Mouse (Mus musculus) frontal cortex, postnatal 25 days (tissue): ENCODE results near the gene Chrm4.

ENCODE experiments used
- DNase-seq, 2 experiments: peaks; one replicate each; pipeline ENCODE4 v3.0.0; 2022; ENCODE audit warnings: low spot score in 2 of 2

Chrm4 gene

DNA sequence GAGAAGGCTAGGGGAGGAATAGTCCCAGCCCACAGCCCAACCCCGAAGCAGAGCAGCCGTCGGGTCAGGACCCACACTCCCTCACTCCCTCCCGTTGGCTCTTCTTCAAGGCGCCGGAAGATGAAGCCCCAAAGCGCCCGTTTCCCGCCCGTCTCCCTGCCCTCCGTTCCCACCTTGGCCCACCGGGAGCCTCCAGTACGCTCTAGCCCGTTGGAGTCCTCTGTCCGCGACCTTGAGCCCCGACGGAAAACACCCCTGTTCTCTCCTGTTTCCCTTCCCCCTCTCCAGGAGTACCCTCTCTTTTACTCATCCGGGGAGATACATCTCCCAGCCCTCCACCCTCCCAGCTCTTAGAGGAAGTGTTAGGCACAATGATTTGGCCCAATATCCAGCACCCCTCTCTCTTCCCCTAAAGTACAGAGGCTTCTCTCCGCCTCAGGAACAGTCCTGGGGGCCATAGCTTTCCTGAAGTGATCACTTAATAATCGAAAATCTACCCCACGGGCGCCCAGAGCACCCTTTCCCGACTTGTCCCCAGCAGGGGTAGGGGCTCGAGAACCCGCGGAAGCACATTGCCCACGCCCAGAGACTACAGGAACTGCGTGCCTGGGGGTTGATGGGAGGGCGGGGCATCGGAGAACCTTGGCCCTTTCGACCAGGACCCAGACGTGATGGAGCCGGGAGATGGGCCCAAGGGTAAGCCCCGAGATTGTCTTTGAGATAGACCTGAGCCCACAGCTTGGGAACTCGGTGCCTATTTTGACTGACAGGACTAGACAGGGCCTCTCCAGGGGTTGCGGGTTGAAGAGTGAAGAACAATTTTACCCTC is 4.2 kb upstream of the Chrm4 start:
- no peak for DNase-seq

DNA sequence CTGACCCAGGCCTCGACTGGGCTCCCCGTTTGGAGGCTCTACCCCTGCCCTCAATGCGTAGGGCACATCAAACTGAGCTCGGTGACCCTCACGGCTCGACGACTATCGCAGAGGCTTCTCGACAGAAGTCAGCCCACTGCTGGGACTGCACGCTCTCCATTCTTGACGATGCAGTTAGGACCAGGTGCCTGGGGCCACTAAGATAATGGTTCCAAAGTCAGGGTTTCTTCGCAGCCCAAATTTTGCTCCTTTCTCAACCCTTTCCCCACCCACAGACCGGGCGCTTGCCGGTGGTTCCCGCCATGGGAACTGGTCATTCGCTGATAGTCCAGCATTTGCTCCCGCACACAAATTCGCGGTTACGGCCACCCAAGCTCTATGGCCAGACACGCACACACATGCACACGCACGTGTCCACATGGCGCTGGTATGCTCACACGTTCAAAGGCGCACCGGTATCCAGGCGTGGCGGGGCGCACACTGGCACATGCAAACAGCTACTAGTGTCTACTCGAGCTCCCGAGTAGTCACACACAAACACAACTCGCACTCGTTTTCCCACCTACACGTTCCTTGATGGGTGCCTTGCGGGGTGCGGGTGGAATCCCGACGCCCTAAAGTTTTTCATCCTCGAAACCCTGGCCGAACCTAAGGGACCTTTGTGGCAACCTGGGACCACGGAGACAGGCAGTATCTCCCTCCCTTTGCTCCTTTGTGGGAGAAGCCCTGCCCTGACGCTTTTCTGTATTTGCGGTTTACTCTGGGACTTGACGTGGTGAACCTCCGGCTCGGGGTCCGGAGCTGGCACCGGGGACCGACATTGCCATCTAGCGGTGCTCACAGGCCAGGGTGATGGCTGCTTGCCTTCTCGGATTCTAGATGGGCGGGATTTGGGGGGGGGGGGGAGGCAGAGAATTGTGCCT is 3.4 kb upstream of the Chrm4 start:
- no peak for DNase-seq

DNA sequence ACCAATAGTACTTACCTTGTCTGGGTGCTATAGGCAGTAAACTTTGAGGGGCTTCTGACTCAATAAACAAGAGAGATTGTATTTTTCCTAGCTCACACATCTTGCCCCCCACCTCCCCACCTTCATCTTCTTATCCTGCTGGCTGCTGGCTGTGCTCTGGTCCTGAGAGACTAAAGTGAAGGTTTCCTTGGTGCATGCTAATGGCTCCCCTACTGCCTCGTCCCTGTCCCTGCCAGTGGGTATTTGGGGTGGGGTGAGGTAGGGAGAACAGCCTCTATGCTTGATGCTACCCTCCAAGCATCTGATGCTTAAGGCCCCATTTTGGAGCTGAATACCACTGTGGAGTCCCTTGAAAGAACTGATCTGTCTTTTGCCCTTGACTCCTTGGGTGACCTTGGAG is 2.3 kb upstream of the Chrm4 start:
- DNase-seq = no peak

DNA sequence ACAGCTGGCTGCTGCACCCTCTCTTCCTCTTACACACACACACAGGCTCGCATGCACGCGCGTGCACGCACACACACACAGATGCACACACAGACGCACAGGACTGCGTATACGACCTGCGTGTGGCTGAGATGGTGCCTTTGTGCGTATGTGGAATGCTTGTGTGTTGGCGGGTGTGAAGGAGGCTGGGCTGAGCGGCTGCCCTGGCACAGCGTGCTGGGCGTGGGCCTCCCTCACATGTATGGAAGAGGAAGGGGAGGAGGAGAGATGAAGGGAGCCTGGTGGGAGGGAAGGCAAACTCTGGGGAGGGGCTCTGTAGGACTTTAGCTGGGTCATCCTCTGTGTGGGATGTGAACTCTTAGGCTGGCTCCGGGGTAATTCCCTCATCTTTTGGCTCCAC is 1.6 kb upstream of the Chrm4 start:
- DNase-seq = no peak

DNA sequence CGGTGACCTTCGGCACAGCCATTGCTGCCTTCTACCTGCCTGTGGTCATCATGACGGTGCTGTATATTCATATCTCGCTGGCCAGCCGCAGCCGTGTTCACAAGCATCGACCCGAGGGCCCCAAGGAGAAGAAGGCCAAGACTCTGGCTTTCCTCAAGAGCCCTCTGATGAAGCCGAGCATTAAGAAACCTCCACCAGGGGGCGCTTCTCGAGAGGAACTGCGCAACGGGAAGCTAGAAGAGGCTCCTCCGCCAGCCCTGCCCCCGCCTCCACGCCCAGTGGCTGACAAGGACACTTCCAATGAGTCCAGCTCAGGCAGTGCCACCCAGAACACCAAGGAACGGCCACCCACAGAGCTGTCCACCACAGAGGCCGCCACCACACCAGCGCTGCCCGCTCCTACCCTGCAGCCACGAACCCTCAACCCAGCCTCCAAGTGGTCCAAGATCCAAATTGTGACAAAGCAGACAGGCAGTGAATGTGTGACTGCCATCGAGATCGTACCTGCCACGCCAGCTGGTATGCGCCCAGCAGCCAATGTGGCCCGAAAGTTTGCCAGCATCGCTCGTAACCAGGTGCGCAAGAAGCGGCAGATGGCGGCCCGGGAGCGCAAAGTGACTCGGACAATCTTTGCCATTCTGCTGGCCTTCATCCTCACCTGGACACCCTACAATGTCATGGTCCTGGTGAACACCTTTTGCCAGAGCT is 931 bp downstream of the Chrm4 start:
- peak; percentile 76 to 77 for DNase-seq

DNA sequence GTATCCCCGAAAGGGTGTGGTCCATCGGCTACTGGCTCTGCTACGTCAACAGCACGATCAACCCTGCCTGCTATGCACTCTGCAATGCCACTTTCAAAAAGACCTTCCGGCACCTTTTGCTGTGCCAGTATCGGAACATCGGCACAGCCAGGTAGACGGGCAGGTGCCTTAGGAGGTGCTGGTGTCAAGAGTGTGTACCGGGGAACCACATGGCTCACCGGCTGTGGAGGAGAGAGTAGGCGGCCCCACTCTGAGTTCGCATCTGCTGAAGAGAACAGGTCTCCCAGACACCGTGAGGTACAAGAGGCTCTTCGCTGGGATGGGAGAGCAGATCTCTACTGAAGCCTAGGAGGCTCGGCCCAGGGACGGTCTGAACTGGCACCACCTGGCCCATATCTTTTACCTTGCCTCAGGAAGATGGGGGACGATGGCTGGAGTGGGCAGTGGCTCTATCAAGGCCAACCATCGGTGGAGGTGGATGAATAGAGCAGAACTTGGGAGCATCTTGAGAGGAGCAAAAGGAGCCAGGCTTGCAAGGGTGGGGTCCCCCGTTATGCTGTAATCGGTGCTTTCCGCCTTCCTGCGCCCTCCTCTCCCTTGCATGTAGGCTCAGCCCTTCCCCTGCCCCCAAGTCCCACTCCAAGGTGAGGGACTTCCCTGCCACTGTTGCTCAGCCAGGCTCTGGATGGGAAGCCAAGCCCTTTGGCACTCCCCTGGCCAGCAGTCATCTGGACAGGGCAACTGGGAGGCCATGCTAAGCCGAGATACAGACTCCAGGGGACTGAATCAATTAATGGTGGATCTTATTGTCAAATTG is 1.7 kb downstream of the Chrm4 start:
- DNase-seq = no peak

DNA sequence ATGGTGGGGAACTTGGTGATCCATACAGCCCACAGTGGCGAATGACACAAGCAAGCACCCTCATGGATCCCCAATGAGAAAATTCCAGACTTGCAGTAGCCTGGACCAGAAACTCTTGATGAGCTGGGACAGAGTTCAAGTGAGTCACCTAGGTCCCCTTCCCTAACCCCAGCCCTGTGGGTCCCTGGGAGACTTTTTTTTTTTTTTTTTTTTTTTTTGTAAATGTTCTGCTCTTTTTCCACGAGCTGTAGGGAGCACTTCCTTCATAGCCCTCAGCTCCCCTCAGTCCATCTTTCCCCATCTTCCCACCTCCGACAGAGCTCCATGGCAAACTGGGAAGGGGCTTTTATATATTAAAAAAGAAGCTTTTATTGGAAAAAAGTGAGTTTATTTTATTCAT is 2.4 kb downstream of the Chrm4 start:
- DNase-seq = no peak

DNA sequence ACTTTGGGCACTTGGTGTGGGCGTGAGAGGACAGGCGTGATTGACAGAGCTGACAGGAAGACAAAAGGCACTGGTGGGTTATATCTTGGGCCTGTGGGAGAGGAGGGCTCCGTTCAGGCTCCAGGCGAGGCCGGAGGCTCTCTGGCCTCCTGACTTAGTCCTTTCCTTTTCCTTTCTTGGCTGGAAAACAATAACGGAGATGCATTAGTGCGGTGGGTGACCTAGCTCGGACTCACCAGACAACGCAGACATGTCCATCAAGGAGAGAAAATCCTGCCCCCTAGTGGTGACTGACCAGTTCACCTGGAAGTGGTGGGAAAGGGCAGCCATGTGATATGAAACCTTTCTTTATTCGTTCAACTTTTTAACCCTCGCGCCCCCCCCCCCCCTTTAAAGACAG is 2.9 kb downstream of the Chrm4 start:
- no peak for DNase-seq

DNA sequence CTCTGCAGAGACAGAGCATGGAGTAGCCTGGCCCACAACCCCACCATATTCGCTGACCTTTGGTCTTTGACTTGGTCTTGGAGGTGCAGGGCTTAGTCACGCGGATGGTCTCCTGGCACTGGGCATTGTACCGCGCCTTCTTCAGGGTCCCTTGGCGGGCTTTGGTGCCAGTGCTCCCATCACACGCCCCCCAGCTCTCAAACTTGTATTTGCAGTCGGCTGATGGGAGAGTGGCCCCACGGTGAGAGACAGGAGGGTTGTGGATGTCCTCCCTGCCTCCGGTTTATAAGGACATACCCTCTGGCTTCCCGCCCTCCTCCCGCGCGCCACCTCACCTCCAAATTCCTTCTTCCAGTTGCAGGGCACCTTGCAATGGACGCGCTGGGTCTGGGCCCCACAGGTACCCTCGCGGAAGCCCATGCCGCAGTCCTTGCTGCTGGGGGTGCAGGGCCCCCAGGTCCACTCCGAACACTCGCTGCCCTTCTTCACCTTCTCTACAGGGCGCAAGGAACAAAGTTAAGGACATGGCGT is 3.8 kb downstream of the Chrm4 start:
- DNase-seq = no peak

DNA sequence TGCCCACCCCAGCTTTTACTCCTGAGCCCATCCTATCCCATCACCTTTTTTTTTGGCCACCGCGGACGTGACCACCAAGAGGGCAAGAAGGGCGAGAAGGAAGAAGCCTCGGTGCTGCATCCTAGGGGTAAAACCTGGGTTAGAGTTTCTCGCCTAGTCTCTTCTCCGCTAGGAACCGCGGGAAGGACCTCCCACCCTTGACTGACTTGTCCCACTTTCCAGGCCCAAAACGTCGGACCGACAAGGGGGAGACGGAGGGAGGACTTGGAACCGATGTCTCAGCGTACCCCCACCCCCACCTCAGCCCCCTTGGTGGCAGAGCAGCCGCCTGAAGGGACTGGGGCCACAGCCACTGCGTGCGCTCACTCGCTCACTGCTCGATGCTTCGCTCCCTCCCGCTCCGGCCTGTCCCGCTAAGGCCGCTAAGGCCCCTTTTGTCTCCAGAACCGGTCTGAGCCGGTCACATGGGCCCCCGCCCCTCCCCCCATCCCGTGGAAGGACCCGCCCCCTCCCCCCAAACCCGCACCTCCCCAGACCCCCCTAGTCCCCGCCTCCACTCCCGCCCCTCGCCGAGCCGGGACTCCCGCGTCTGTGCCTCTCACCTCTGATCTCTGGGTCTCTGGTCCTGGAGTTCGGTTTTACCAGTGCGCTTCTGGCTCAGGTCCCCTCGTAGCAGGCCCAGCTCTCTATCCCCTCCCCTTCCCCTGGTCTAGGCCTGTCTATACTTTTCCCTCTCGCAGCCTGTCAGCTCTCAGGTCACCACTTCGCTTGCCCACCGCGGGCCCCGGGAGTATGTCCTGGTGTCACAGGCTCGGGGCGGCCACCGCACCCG is 4.5 kb downstream of the Chrm4 start:
- no peak for DNase-seq

DNA sequence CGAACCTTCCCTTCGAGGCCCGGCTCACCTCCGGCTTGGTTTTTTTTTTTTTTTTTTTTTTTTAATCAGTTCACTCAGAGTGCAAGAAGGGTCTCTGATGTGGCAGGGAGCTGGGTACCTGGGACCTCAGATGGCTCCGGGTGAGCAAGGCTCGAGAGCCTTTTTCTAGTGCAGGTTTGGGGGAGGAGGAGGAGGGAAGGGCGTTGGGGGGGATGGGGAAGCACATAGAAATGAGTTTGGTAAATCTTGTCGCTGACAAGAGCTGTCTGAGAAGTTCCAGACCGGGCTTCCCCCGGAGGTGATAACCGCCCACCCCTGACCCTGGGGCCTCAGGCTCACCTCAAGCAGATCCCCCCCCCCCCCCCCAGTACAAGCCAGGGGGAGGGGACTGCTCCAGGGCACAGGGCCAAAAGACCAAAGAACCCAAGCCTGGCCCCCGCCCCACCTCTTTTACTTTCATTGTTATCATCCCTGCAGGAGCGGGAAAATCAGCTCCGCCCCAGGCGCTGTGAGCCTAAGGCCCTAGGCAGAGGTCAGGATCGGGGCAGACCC is 5.2 kb downstream of the Chrm4 start, which contains the start of gene Mdk:
Gene Mdk (minus strand): TSS at position 138 of the 552 bp plus-strand sequence.
- DNase-seq = no peak

DNA sequence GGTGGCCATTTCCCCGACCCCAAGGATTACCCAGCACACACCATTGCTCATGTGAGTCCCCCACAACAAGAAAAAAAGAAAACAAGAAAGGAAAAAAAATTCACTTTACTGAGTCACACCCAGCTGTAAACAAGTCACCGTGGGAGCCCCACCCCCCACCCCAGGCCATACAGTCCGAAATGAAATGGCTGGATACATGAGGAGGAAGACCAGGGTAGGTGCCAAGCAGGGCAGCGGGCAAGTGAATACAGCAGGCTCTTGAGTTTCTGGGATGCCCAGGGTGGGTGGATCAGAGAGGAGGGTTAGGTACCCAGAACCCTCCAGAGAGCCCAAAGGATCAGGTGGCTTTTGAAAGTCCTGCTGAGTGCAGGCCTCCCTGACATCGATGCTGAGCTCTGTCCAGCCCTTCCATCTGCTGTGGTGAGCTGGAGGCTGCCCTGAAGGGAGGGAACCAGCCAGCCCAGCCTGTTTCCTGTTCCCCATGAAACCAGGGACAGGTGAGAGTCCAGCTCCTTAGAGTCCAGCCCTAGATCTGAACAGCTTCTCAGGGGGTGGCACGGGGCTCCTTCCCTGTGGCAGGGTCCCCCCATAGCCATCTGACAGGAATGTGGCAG is 5.8 kb downstream of the Chrm4 start:
- DNase-seq = no peak

DNA sequence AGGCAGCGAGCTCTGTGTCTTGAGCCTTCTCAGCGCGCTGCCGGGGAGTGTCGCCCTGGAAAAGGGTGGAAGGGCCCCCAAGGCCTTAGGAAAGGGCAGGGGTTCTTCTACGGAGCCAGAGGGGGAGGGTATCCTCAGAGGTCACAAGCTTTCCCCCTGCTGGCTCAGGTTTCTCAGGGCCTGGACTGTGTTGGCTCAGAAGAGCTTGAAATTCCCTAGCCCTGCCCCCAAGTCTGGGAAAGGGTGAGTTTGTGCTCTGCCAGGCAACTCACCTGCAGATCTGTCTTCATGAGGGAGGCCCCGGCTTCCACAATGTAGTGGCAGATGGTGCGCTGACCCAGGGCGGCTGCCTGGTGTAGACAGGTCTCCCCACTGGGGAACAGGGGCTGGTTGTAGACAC is 6.4 kb downstream of the Chrm4 start:
- no peak for DNase-seq

DNA sequence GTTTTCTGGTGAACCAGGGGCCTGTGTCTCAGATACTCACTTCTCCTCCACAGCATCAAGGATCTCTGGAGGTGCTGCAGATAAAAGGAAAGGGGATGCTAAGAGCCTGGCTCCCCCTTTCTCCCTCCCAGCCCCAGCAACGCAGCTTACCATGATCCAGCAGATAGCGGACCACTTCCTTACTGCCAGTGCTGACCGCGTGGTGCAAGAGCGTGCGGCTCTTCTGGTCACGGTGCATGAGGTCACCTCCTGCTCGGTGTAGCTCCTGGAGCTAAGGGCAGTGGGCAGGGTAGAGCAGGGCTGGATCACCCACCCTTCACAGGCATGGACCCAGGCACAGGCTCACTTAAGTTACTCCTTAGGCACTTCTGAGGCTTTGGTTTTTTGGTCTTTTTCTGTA is 7.0 kb downstream of the Chrm4 start:
- DNase-seq = no peak

DNA sequence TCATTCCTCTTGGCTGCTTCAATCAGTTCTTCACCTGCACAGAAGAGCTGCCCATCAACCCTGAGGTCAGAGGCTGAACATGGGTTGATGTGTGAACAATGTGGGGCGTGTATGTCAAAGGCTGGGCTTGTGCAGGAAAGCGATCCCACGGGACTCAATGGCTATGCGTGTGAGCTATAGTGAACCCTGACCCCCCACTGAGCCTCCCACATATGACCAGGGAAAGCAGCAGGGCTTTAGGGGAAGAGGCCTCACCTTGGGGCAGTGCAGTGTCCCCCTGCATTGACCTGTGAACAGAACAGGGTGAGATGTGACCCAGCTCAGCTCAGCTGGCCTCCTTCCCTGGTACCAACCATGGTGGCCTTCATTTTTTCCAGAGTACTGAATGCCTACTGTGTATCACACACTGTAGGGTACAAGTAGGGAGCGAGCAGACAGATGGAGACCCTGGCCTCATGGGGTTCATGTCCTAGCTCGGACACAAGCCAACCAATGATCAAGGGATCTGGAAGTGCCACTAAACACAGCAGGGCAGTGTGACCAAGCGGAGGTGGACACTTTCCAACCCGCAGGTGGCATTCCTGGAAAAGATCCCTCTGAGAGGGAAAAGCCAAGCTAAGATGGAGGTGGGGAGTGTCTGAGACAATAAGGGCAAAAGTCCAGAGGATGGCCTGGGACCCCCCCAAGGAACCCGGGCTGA is 7.9 kb downstream of the Chrm4 start:
- no peak for DNase-seq

DNA sequence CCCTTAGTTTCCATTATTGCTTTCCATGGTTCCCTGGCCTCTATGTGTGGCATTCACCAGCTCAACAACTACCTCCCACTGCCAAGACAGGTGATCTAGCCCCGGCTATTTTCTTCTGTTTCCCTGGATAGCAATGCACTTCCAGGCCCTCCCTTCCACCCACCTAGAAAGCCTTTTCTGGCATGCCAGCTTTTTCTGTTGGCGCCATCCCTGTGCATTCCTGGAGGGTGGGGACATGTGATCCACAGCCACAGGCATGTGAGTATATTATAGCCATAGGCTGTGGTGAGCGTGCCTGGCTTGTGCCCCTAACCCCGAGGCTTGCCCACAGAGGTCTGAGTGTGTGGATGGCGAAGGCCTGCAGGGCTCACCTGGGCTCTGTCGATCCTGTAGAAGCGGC is 9.1 kb downstream of the Chrm4 start:
- no peak for DNase-seq

DNA sequence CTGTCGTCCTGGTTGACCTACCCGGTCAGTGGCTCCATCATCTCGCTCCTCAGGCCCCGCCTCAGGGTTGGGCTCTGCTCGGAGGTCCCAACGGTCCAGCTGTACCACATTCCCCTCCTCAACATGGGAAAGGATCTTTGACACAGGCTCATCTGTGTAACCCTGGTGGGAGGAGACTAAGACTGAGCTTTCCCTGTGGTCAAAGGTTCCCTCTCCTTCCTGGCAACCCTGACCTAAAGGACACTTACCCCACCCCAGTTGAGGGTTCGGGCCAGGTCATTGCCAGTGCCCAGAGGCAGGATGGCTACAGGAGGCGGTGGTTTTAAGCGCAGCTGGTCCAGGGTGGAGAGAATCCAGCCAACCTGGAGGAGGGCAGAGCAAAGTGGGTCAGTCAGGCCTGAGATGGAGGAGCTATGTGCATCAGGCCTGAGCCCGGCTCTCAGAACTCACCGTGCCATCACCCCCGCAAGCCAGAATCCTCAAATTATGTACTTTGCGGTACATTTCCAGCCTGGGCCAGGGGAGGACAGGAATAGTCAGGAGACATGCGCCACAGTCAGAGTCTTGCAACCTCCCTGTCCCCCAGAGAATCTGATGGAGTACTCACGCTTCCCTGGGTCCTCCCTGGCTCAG is 12.4 kb downstream of the Chrm4 start:
- no peak for DNase-seq

DNA sequence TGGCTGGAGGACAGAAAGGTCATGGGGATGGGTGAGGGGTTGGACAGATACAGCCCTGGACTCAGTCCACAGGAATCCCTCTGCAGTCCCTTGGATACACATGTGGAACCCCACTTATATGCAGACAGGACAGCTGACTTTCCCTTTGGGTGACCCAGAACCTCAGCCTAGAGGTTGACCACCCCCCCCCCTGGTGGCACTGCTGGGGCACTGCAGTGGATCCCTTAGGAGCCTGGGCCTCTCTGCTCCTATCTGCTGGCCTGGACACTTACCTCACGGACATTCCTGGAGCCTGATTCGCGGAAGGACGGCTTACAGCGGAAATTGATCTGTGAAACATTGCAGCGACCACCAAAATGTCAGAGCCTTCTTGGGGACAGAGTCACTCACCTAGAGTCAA is 15.3 kb downstream of the Chrm4 start:
- DNase-seq = no peak
